Mouse (Mus musculus) B cell, adult 67 days (primary cell): Measurements from ENCODE around the gene Rpl28. TPM values are rescaled to one million over a fixed set of nuclear protein-coding genes. Genes with fewer than 3 reads are reported as not detected.

Source experiments
- total RNA-seq, 2 experiments: library from RNA; stranded (reverse); gene quantifications; 4 replicates each; pipeline ENCODE4 v1.2.4; 2023

Gene Rpl28
- 1,000 to 10,000 TPM; 1,616 to 1,738 TPM for total RNA-seq

GRCm38 (mm10) chr7:4792278-4793212 lies at the start of gene Rpl28:
TSS of gene Rpl28 (plus strand) at chr7:4792874.

GRCm38 (mm10) chr7:4752821-4753570 lies 39.7 kb upstream of the Rpl28 start, which contains the start of gene Cox6b2:
TSS of gene Cox6b2 (minus strand) at chr7:4753094.

GRCm38 (mm10) chr7:4771202-4771601 lies 21.5 kb upstream of the Rpl28 start, which contains the start of gene Fam71e2:
TSS of gene Fam71e2 (minus strand) at chr7:4771302.

GRCm38 (mm10) chr7:4782759-4783158 lies 9.9 kb upstream of the Rpl28 start, which contains the start of the genes Il11 and Tmem190:
TSS of gene Il11 (minus strand) at chr7:4782859.
TSS of gene Tmem190 (plus strand) at chr7:4782937.

GRCm38 (mm10) chr7:4789436-4789935 lies 3.2 kb upstream of the Rpl28 start, which contains the start of gene Tmem238:
TSS of gene Tmem238 (minus strand) at chr7:4789656.

GRCm38 (mm10) chr7:4812303-4813104 lies 19.8 kb downstream of the Rpl28 start, which contains the start of gene Ube2s:
TSS of gene Ube2s (minus strand) at chr7:4812590.

GRCm38 (mm10) chr7:4844245-4844916 lies 51.7 kb downstream of the Rpl28 start, which contains the start of gene Shisa7:
TSS of gene Shisa7 (minus strand) at chr7:4844696.

Other genes with a start within 250 kb of the Rpl28 start
- not detected for gene Syt5, start 245.3 kb upstream of the Rpl28 start, total RNA-seq
- gene Ptprh, start 188.8 kb upstream of the Rpl28 start, total RNA-seq: not detected
- gene Tmem86b, start 161.5 kb upstream of the Rpl28 start, total RNA-seq: 10 to 100 TPM; 50.4 to 62.8 TPM
- gene Ppp6r1, start 133.9 kb upstream of the Rpl28 start, total RNA-seq: 100 to 1,000 TPM; 242 to 257 TPM
- gene Hspbp1, start 107.8 kb upstream of the Rpl28 start, total RNA-seq: 10 to 100 TPM; 52.2 to 54.9 TPM
- gene Brsk1, start 102.3 kb upstream of the Rpl28 start, total RNA-seq: not detected
- gene Tmem150b, start 67.6 kb upstream of the Rpl28 start, total RNA-seq: 1 to 10 TPM; 2.9 to 3.5 TPM
- 100 to 1,000 TPM; 100 to 105 TPM for gene Kmt5c, start 52.8 kb upstream of the Rpl28 start, total RNA-seq
- 1 to 10 TPM; 2.7 to 6.8 TPM for gene Cox6b2, start 39.8 kb upstream of the Rpl28 start, total RNA-seq
- gene Fam71e2, start 21.6 kb upstream of the Rpl28 start, total RNA-seq: not detected
- gene Il11, start 10.0 kb upstream of the Rpl28 start, total RNA-seq: not detected
- gene Tmem190, start 9.9 kb upstream of the Rpl28 start, total RNA-seq: not detected
- gene Tmem238, start 3.2 kb upstream of the Rpl28 start, total RNA-seq: 1 to 10 TPM; 2.2 to 3.2 TPM
- gene Ube2s, start 19.7 kb downstream of the Rpl28 start, total RNA-seq: 100 to 1,000 TPM; 115 to 155 TPM
- gene Shisa7, start 51.8 kb downstream of the Rpl28 start, total RNA-seq: 1 to 10 TPM; 1.5 to 2.2 TPM
- gene Isoc2b, start 77.4 kb downstream of the Rpl28 start, total RNA-seq: 10 to 100 TPM in 1 of 2 experiments, 1 to 10 TPM in 1; 8.1 to 13.1 TPM
- gene Isoc2a, start 84.3 kb downstream of the Rpl28 start, total RNA-seq: 10 to 100 TPM; 11.1 to 11.2 TPM
- not detected for gene Gm36210, start 113.6 kb downstream of the Rpl28 start, total RNA-seq
- 10 to 100 TPM; 32.8 to 34.2 TPM for gene Zfp628, start 122.3 kb downstream of the Rpl28 start, total RNA-seq
- 10 to 100 TPM in 1 of 2 experiments, 1 to 10 TPM in 1; 6.6 to 10.6 TPM for gene Nat14, start 129.2 kb downstream of the Rpl28 start, total RNA-seq
- gene Ssc5d, start 132.9 kb downstream of the Rpl28 start, total RNA-seq: under 1 TPM in 1 of 2 experiments, not detected in 1; 0.41 TPM
- gene Sbk2, start 171.5 kb downstream of the Rpl28 start, total RNA-seq: under 1 TPM; 0.33 to 0.87 TPM
- not detected for gene Sbk3, start 178.3 kb downstream of the Rpl28 start, total RNA-seq
- gene Zfp579, start 203.3 kb downstream of the Rpl28 start, total RNA-seq: 10 to 100 TPM; 20.7 to 31.7 TPM
- gene Zfp524, start 221.5 kb downstream of the Rpl28 start, total RNA-seq: 10 to 100 TPM; 10.5 to 12.3 TPM
- 10 to 100 TPM; 54.8 to 57.0 TPM for gene Fiz1, start 221.8 kb downstream of the Rpl28 start, total RNA-seq
- not detected for gene Gm44973, start 222.6 kb downstream of the Rpl28 start, total RNA-seq
- 10 to 100 TPM; 47.6 to 56.7 TPM for gene Zfp865, start 227.5 kb downstream of the Rpl28 start, total RNA-seq
- gene Ccdc106, start 227.7 kb downstream of the Rpl28 start, total RNA-seq: not detected
- not detected for gene 4632433K11Rik, start 241.2 kb downstream of the Rpl28 start, total RNA-seq
- 1 to 10 TPM; 5.8 to 7.0 TPM for gene Zfp784, start 245.6 kb downstream of the Rpl28 start, total RNA-seq